Mouse (Mus musculus): ENCODE data around the gene Nrp1.

Gene Nrp1

GRCm38 (mm10) chr8:128551421-128552139 is 193.2 kb downstream of the Nrp1 start:
- CTCF ChIA-PET: no interaction called here

All from spleen, embryonic (tissue).